Mouse (Mus musculus): ENCODE measurements around the gene Yipf3.

Yipf3 gene

GRCm38 (mm10) chr17:46258279-46259053 lies 10.6 kb downstream of the Yipf3 start:
- DNase-seq = no peak

GRCm38 (mm10) chr17:46259675-46260074 lies 11.8 kb downstream of the Yipf3 start:
- no peak for DNase-seq

- no peak for DNase-seq
These were observed 14.4 kb downstream of the Yipf3 start for GRCm38 (mm10) chr17:46262201-46262694.

- no peak for DNase-seq
These were observed 17.6 kb downstream of the Yipf3 start for GRCm38 (mm10) chr17:46265502-46265901.

- peak; percentile 85 for DNase-seq
These were observed 18.2 kb downstream of the Yipf3 start for GRCm38 (mm10) chr17:46265918-46266618.

- no peak for DNase-seq
These were observed 19.1 kb downstream of the Yipf3 start for GRCm38 (mm10) chr17:46266986-46267385.

- no peak for DNase-seq
These were observed 19.6 kb downstream of the Yipf3 start for GRCm38 (mm10) chr17:46267511-46267910.

GRCm38 (mm10) chr17:46268026-46268720 lies 20.3 kb downstream of the Yipf3 start:
- DNase-seq = no peak

- no peak for DNase-seq
These were observed 22.1 kb downstream of the Yipf3 start for GRCm38 (mm10) chr17:46269771-46270534.

GRCm38 (mm10) chr17:46272058-46272457 lies 24.2 kb downstream of the Yipf3 start:
- no peak for DNase-seq

- no peak for DNase-seq
These were observed 24.8 kb downstream of the Yipf3 start for GRCm38 (mm10) chr17:46272675-46273074.

GRCm38 (mm10) chr17:46273803-46274236 lies 25.9 kb downstream of the Yipf3 start:
- no peak for DNase-seq

GRCm38 (mm10) chr17:46274465-46274864 lies 26.6 kb downstream of the Yipf3 start:
- no peak for DNase-seq

GRCm38 (mm10) chr17:46275034-46275433 lies 27.2 kb downstream of the Yipf3 start:
- DNase-seq = no peak

GRCm38 (mm10) chr17:46275506-46275905 lies 27.6 kb downstream of the Yipf3 start:
- DNase-seq = no peak

- DNase-seq = no peak
These were observed 29.7 kb downstream of the Yipf3 start for GRCm38 (mm10) chr17:46277586-46277985.

- DNase-seq = no peak
These were observed 30.3 kb downstream of the Yipf3 start for GRCm38 (mm10) chr17:46278011-46278765.

GRCm38 (mm10) chr17:46282483-46283123 lies 34.7 kb downstream of the Yipf3 start, which contains the start of gene Tjap1:
TSS of gene Tjap1 (minus strand) at chr17:46283026.
- DNase-seq = peak; percentile 79

GRCm38 (mm10) chr17:46283140-46283539 lies 35.3 kb downstream of the Yipf3 start:
- DNase-seq = no peak

- no peak for DNase-seq
These were observed 36.0 kb downstream of the Yipf3 start for GRCm38 (mm10) chr17:46283911-46284310.

GRCm38 (mm10) chr17:46284653-46285052 lies 36.8 kb downstream of the Yipf3 start:
- DNase-seq = no peak

Measured in cerebellum, adult 11-12 months (tissue).